Mouse (Mus musculus): ENCODE measurements around the gene Nit1.

Gene Nit1

DNA sequence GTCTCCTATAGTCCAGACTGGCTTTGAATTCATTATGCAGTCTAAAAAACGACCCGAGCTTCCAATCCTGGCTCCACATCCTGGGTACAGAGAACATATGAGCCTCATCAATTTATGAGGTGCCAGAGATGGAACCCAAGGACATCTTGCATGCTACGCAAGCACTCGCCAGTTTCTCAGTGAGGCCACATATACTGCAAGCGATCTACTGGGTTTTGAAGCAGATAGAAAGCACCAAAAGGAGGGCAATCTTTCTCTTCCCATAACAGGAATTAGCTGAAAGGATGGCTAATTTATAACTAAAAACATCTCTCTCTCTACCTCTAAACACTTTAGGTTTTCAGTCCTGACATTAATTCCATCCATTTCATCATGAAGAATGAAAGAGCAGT lies 51.5 kb downstream of the Nit1 start:
- no peak for DNase-seq (ENCODE audit: low spot score)

DNA sequence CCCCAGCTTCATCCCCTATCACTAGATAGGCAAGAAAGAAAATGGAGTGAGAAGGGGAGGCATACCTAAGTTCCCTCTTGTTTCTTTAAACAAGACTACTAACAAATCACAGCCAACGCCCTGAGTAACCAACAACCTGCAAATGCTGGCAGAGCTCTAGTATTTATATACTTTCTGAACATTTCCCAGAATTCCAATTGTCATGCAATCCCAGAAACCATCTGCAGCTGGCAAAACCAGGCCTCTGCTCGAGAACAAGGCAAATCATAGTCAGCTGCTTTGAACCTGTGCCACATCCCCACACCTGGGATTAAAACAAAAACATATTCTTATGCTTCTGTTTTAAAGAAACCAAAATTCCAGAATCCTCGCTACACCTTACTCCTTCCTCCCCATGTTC lies 52.1 kb downstream of the Nit1 start:
- DNase-seq (ENCODE audit: low spot score), result no peak

DNA sequence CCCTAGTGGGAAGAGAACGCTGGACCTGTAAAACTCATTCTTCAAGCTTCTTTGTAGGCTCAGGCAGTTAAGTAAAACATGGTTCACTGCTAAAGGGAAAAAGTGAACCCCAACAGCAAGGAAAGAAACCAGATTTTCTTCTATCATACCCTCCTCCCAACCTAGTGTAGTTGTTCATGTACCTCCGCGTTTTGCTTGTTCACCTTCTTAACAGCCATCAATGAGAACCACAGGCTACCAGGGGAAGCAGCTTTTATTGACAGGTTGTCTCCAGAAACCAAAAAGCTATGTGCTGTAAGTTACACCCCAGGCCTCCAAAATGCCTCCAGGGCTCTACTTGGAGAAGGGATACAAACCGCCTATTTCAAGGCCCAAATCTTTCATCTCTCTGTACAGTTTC lies 57.1 kb downstream of the Nit1 start:
- no peak for DNase-seq (ENCODE audit: low spot score)
